Mouse (Mus musculus) liver, postnatal 0 days (tissue): ENCODE measurements around the gene Capn7.

ENCODE experiments used
- CTCF ChIP-seq: sonication (generic); IDR thresholded peaks from 2 replicates; pipeline ENCODE4 v1.5.1; 2016; ENCODE audit warnings: antibody characterized with exemption, low read depth
- EP300 ChIP-seq: IDR thresholded peaks from 2 replicates; pipeline ENCODE4 v1.6.1; 2016; ENCODE audit warnings: antibody characterized with exemption, low read depth, mild to moderate bottlenecking

GRCm38 (mm10) chr14:31369377-31369776 lies 32.9 kb downstream of the Capn7 start:
- TF ChIP-seq CTCF (no peak), EP300 (no peak)
